Mouse (Mus musculus) kidney, postnatal 4 days (tissue): Measurements from ENCODE around the gene Arhgap24.

Experiments
- DNase-seq, 2 experiments: peaks; one replicate each; pipeline ENCODE4 v3.0.0; 2021; ENCODE audit warnings: mixed read lengths in 2 of 2

Gene Arhgap24

DNA sequence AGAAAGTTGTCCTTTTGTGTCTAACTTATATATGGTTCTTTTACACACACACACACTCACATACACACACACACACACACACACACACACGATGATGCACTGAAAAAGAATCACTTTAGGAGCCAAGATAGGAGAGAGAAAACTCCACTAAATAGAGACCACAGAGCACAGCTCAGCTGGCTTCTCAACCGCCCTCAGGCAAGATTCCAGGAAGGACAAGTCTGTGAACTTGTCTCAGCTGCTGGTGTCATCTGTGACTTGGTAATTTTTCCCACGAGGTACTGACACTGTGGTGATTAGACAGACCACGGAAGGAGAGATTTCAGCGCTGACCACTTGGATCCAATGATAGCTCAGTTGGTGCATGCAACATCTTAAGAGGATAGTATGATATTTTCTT is 420.0 kb downstream of the Arhgap24 start:
- no peak for DNase-seq

GRCm38 (mm10) chr5:102903487-102903886 is 422.3 kb downstream of the Arhgap24 start:
- peak; percentile 56 to 77 for DNase-seq

DNA sequence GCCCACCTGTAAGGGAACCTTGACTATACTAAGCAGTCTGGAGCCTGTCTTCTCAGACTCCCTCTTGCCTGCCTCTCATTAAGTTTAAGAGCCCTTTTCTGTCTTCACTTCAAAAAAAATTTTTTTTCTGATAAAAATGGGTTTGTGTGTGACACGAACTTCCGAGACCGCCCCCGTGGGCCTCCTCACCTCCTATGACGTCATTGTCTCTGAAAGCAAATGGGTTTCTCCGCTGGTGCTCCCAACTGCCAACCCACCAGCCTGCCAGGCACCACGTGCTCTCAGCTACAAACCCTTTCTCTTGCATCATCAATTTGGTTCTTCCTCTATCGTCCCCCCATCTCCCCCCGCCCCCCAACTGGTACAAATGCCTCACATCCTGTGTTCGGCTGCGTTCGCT is 422.9 kb downstream of the Arhgap24 start:
- DNase-seq = peak in 1 of 2 experiments; percentile 27

DNA sequence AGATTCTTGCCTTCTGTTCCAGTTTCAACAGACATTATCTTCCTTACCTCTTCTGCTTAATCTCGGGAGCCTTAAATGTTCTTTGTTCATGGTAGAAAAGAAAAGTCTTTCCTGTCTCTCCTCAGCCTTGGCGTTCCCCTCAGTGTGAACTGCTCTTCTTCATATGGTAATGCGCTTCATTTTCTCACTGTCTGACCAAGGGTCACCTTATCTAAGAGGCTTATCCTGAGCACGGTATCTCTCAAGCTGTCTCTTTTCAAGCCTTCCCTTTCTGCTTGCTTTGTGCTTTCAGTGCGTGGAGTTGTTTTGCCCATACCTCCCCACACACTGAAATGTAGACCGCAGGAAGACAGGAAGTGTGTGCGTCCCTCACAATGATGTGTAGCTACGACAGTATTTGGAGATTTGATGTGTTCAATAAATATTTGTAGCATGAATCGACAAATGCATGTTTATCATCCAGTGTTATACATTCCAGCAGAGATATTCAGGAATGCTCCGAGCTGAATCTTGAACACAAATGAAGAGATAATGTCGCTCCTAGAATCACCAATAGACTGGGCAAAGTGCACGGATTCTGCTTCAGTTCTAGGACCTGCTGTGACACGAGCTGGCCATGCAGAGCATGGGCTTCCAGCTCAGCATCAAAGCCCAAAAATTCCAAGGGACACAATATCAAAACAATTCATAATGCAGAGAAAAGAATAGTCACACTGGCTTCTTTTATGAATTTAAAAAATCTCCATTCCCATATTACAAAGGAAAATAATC is 424.4 kb downstream of the Arhgap24 start:
- DNase-seq = no peak

DNA sequence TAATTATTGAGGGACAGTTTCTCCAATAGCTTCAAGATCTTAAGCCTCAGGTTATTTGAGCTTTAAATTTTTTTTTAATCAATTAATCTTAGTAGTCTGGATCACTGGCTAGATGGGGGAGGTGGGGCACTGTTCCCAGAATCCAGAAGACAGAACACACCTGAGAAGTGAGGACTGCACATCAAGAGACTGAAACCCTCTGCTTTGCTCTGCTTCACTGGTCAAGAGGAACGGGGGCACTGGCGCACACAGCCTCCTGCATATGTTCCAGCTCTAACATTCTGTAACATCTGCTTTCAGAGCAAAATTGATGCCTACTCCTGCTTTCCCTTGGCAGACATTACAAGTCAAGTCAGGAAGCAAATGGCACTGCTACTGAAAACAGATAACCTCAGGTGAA is 439.0 kb downstream of the Arhgap24 start:
- no peak for DNase-seq

GRCm38 (mm10) chr5:102926786-102927185 is 445.6 kb downstream of the Arhgap24 start:
- DNase-seq = no peak

DNA sequence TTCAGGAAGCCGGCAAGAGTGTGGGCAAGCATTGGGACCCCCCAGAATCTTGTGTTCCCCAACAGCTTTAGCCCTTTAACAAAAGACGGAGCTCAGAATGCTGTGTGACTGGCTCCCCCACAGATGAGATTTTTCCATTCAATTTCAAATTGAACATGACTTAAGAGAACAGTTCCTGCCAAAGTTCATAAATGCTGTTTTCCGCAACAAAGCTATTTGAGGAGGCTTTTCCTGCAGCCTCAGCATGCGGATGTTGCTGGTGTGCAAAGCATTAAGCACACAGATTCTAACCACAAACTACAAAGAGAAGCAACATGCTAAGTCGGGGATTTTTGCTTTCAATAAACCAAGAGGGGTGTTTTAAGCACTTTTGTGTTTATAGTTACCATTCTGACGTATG is 449.0 kb downstream of the Arhgap24 start:
- DNase-seq = peak in 1 of 2 experiments; percentile 22

GRCm38 (mm10) chr5:102943864-102944630 is 462.9 kb downstream of the Arhgap24 start:
- peak in 1 of 2 experiments; percentile 11 for DNase-seq

GRCm38 (mm10) chr5:102946625-102947024 is 465.4 kb downstream of the Arhgap24 start:
- DNase-seq = no peak

- DNase-seq = peak in 1 of 2 experiments; percentile 26
Observed at GRCm38 (mm10) chr5:102947061-102947711, 466.0 kb downstream of the Arhgap24 start.
